Mouse (Mus musculus) gastrocnemius, postnatal 36 days (tissue): ENCODE measurements around the gene Cars. TPM values are rescaled to one million over a fixed set of nuclear protein-coding genes. Genes with fewer than 3 reads are reported as not detected.
"Not testable (repeated sequence)": the region's sequence is repeated elsewhere in the genome, so short reads cannot be mapped to it uniquely, and the experiment has no call there.

Experiments used
- DNase-seq, 2 experiments: peaks; one replicate each; pipeline ENCODE4 v3.0.0; 2022
- intact Hi-C: fragments of 180-260 bp; cut with DNase I; formaldehyde crosslinking; loops from one replicate; pipeline ENCODE4 v1.15.1; 2025
- total RNA-seq, 2 experiments: library from RNA; stranded (reverse); gene quantifications; 2 replicates each; pipeline ENCODE4 v1.2.3; 2021

Cars gene
- total RNA-seq, 2 experiments from 2014 or later = 33.9 to 38.6 TPM

DNA sequence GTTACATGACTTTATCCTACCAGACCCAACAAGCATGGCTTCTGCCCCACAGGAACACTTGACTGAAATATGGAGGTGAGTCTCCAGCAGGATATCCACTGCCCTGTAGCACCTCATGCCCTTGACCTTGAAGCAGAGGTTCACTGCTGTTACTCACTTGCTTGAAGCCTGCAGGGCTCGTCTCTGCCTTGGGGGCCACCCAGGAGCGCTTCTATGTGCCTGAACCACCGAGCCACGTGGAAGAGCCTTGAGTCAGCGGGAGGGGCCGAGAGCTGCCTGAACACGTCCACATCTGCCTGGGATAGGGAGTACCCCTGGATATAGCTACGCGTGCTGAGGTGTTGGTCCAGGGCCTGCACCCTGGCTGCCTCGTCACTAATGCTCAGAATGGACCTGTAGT, 7.6 kb downstream of the Cars start:
- no peak for DNase-seq
- intact Hi-C loops = no loop called here

DNA sequence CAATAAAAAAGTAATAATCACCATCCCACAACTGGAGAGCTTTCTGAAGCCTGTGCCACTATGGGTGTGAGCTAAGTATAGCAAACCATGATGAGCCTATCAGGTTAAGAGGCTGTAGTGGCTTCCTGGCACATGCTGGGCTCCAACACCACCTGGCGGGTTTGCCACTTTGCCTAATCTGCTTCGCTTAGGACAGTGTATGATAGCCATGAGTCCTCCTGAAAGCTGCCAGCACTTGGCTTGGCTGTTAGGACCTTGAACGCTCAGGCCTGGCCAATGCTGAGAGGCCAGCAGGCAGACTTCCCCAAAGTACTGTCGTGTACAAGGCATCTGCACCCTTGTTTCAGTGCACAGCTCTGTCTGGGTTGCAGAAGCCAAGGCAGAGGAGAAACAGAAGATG, 11.9 kb downstream of the Cars start:
- intact Hi-C loops = no loop called here
- peak; percentile 32 to 36 for DNase-seq

DNA sequence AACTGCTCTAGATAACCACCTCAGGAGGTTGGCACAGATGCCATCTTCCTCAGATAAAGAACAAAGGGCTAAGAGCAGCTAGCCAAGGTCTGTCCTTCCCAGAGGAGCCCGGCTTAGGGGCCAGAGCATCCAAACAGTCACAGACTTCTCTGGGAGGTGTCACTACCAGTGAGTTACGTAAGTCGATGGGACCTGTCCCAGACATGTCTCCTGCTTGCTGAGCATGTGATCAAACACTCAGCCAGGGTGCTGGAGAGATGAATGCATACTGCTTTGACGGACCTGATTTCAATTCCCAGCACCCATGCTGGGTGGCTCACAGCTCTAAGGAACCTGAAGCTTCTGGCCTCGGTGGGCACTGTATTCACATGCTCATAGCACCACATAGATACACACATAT, 12.3 kb downstream of the Cars start:
- no peak for DNase-seq
- intact Hi-C loops = no loop called here

DNA sequence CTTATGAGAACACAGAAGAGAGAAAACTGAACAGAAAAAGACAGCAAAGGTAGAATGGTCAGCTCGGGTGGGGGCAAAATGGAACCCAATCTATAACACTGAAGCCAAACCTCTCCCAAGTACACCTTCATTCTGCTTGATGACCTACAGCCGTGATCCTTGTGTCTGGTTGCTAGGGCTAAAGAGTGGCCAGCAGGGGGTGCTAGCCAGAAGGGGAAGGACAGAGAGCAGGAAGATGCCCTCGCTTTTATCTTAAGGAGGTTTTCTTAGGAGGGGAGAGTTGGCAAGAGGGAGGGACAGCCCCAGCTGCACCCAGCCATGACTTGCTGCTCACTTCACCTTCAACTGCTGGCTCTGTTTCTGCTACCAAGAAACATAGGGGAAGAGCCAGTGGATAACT, 15.9 kb downstream of the Cars start:
- intact Hi-C loops = loop anchor here (1.0 to 5.0 kb wide), 2 partner anchors 113 to 178 kb away; no protein-coding TSS in a partner anchor
- peak; percentile 31 to 58 for DNase-seq

DNA sequence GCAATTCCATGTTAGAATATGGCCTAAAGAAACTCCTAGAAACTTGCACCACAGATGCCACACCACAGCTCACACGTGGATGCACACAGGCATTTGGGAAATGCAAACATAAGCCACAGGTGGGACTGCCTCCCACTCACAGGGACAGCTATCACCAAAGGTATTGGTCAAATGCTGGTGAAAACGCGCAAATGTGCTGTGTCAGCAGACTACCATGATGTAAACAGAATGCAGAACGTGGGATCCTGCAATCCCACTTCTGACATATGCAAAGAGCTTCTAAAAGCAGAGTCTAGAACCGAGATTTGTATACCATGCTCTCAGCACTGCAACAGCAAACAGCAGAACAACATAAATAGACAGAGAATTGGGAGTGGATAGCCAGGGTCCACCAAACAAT, 16.9 kb downstream of the Cars start:
- no peak for DNase-seq
- intact Hi-C loops = loop anchor here (5.0 kb wide), 1 partner anchor 179 kb away; no protein-coding TSS in a partner anchor

DNA sequence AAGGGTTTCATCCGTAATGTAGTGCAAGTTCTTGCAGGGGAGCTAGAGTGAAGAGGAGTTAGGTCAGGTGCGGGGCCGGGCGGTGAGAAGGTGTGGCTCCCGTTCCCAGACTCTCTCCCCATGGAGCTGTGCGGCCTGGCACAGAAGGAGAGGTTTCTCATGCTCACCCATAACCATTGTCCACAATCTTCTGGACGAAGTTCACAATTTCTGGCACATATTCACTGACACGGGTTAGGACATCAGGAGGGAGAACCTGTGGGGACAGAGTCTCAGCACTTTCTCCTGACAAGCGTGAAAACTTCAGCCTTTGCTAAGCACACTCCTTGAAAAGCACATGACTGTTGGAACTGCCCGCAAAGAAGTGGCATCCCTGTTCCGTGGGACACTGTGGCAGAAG, 24.1 kb downstream of the Cars start:
- intact Hi-C loops = no loop called here
- DNase-seq = no peak

DNA sequence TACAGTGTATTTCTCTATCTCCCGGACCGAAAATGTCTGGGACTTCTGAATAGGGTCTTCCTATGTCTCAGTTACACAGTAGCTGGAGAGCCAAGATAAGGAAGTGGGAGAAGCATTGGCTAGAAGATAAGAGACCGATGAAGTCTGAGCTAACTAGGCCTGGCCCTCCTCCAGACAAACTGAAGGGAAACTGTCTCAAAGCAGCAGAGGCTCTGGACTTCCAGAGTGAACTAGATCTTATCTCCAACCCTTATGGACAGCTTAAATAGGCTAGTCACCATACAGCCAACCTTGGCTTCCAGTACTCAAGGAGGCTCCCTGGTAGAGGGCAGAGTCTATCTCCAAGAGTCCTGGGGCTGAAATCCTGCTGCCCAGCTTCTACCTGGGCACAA, 34.2 kb downstream of the Cars start:
- DNase-seq = no peak

DNA sequence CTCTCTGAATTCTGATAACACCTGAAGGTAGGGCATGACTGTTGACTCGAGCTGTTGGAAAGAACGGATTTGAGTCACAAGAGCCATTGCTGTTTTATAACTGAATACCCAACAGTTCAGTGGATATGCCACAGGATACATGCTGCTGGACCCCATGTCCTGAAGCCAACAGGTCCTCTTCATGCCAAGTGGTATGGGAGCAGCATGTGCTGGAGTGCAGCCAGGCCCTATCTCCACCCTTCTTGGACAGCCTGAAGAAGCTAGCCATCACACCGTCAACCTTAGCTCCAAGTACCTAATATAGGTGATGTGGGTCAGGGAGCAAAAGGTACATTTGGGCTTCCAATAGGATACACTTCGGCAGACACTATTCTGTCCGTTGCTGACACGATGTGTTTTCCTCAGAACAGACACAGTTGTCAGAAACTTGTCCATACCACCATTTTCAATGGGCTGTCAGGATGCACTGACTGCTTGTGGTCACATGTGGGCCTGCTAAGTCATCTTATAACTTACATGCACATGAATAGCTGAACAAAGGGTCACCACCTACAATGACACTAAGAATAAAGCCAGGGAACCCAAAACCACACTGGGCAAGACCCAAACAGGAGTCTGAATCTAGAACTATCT, 34.8 kb downstream of the Cars start:
- no peak for DNase-seq
- intact Hi-C loops = no loop called here

More for the DNA sequence above, 34.2 kb downstream of the Cars start:
- intact Hi-C loops = no loop called here

DNA sequence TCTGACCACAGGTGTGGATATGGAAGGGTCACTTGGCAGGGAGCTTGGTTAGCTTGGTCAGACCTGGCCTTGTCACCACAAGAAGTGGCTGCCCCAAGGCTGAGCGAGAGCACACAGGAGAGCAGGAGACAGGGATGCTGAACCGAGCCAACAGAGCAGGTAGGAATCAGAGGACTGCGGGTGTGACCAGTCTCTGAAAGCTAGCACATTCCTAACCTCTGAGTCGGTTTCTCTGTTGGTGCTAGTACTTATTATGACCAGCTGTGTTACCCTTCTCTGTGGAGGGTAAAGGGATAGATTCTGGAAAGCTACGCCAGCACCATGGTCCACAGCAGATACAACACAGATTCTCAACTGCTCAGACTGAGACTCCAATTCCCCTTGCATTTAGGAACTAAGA, 36.1 kb downstream of the Cars start:
- no peak for DNase-seq
- intact Hi-C loops = no loop called here

DNA sequence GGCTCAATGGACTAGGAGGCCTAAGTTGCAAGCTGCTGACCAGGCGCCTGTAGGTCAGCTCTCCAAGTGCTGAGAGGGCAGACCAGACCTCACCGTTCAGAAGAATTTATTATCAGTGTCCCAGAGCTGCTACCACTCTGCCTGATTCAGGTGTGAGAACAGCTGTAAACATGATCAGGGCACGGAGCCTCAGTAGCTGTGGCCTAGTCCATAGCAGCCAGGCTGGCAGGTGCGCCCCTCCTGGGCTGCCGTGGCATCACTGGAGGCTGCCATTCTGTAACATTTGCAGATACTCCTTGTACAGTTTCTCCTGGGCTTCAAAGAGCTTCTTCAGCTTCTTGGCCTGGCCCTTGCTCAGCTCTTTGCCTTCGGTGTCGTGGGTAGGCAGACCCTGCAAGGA, 42.3 kb downstream of the Cars start:
- intact Hi-C loops = no loop called here
- no peak for DNase-seq

DNA sequence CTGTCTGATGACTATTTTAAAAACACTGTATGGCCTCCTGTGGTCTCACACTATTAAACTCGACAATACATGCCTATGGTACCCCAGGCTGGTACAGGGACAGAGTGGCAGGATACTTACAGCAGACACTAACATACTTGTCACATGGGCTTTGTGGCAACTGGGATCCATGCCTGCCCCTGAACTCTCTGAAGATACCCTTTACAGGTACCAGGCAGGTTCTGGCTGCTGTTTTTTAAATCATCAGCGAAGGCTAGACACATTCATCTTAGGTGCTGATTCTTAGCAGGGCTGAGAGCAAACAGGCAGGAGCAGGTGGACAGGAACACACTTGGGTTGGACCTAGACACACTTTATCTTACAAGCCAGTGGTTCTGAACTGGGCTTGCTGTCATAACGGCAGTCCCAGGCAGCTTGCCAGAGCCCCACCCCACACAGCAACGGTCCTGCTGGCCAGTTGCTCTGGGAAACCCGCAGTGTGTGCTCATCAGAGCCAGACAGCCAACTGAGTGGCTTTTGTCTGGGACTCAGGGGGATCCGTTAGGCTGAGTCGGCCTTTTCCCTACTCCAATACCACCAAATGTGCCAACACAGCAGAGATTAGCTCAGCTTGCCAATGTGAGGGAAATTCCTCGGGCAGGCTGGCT, 42.8 kb downstream of the Cars start:
- DNase-seq = peak; percentile 37 to 42
- intact Hi-C loops = no loop called here

DNA sequence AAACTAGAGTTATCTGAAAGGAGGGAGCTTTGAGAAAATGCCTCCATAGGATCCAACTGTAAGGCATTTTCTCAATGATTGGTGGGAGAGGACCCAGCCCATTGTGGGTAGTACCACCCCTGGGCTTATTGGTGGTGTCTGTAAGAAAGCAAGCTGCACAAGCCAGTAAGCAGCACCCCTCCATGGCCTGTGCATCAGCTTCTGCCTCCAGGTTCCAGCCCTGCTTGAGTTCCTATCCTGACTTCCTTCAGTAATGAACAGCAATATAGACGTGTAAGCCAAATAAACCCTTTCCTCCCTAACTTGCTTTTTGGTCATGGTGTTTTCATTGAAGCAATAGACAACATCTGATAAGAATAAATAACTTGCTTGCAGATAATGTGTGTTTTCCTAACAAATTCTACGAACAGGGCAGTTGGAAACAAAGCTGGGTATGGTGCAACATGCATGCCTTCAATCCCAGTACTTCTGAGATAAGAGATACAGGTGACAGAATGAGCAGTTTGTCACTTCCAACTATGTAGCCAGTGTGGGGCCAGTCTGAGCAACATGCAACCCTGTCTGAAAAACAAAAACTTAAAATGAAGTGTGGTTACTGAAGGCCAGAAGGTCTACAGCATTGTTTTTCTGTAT, 50.2 kb downstream of the Cars start:
- intact Hi-C loops = no loop called here
- DNase-seq = no peak

DNA sequence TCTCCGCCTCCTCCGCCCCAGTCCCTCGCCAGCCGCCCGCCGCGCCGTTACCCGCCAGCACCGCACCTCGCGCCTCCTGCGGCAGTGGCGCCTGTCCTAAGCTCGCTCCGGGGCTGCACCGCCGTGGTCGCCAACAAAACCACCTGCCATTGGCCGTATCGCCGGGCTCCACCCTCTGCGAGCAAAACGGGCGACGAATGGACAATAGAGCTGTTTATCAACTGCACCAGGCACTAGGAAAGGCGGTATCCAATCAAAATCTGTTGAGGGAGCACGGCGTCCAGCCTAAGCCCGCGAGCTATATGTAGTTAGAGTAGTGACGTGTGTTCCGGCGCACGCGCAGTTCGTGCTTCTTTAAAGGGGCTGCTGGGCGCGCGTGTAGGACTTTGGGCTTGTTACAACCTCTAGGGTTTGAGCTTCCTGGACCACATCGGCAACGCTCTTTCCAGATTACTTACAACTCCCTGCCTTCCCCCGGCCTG, 50.9 kb downstream of the Cars start, which contains the start of gene Nap1l4:
TSS of gene Nap1l4 (minus strand) at position 131 of the 482 bp plus-strand sequence.
- peak; percentile 94 to 100 for DNase-seq
- intact Hi-C loops = no loop called here

DNA sequence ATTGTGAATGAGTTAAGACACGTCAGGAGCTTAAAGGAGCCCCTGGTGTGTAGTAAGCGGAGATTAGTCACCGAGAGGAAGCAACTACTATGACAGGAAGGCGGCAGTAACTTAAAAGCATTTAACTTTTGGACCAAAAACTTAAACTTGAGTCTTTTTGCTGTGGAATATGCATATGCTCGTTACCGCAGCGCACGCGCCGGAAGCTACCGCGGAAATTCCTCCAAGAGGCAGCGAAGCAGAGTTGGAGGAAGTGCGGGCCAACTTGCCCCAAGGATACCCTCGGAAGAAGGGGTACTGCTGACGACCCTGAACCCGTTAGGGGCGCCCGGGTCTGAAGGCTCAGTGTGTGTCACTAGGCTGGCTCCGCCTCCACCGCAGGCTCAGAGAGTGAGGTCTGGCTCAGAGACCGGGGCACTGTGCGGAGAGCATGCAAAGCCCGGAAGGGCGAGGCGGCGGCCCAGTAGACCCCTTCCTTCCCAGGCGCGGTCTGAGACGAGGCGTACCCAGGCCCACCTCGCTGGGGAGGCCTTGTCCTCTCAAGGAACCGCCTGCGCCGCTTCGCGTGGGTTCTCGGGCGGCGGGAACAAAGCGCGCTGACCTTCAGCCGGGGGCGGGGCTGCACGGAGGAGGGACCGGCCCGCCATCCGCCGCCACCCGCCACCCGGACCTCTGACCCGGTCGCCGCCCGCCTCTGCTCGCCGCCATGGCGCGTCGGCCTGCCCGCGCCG, 51.5 kb downstream of the Cars start:
- DNase-seq = no peak
- intact Hi-C loops = no loop called here

DNA sequence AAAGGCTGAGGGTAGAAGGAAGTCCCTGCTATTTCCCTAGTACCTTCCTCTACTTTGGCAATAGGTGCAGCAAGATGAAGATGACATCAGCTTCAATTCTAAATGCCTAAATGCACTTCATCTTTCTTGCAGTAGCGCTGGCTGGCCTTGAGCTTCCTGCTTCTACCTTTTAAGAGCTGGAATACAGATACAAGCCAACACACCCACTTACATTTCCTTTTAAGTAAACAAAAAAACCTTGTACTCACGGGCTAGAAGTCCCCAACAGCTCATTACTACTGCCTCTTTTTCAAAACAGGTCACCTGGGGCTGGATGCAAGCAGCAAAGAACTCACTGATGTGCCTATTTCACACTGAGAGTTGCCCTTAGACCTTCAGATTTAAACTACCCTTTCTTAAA, 53.3 kb downstream of the Cars start:
- intact Hi-C loops = no loop called here
- no peak for DNase-seq

DNA sequence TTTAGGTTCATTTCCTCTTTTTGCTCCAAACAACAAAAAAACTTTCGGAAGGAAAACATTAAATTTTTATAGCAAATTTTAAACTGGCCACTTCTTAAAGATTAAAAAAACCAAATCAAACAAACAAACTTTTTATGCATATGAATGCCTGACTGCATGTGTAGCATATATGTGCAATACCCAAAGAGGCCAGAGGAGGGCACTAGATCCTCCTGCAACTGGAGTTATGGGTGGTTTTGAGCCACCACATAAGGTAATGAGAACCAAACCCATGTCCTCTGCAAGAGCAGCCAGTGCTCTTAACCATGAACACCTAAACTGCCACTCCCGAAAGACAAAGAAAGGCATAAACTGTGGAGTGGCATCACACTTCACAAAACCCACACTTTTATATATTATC, 55.5 kb downstream of the Cars start:
- DNase-seq = no peak
- intact Hi-C loops = no loop called here

DNA sequence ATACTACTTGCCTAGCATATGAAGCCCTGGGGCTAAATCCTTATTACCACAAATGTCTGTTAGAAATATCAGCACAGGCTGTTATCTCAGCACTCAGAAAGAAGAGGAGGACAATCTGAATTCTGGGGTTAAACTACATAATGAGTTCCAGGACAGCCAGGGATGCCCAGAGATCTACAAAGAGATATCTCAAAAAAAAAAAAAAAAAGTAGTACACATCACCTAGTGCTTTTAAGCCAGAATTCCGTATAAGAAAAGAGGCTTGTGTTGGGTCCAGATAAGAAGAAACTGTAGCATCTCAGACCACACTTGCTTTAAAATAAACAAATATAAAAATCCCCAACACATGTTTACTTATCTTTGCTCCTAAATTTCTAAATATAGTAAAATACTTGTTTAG, 61.2 kb downstream of the Cars start:
- no peak for DNase-seq
- intact Hi-C loops = no loop called here

DNA sequence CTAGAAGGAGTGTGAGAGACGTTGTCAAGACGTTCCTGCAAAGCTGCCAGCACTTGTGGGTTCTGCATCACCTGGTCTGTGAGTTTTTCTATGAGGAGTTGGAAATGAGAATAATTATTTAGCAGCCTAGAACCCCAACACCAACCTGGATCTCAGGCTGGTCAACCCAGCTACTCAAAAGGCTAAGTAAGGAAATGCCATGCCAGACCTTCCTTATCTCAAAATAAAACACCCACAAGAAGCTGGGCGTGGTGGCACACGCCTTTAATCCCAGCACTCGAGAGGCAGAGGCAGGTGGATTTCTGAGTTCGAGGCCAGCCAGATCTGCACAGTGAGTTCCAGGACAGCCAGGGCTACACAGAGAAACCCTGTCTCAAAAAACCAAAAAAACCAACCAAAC, 61.7 kb downstream of the Cars start:
- intact Hi-C loops, DNase-seq: not testable (repeated sequence)

DNA sequence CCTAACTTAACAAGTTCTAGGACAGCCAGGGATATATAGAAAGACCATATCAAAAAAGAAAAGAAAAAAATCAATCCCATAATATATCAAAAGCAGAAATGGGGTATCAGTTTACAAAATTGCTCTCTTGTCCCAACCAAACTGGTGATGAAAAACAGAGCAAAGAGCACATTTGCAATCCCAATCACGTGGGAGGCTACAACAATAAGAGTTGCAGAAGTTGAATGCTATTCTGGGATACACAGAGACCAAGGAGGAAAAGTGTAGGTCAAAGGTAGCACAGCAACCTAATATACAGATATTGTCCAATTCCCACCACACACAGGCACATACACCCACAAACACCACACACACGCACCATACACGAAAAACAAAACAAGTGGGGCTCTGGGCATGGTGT, 63.6 kb downstream of the Cars start:
- no peak for DNase-seq
- intact Hi-C loops = no loop called here

DNA sequence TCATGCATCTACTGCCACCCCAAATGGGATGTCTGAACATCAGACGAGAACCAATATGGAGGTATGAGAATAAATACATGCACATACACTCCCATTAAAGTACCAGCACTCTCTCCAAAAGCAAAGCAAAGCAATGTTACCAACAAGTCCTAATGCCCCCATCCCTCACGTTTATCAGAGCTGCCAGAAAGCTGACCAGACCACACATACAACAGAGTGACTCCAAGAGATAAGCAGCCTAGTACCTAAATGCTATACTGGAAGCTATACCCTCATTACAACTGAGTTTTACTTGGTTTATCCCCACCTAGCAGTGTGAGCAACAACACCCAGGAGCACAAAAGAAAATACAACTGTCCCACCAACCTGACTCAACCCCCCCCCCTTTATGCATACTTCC, 66.6 kb downstream of the Cars start:
- no peak for DNase-seq
- intact Hi-C loops = no loop called here

DNA sequence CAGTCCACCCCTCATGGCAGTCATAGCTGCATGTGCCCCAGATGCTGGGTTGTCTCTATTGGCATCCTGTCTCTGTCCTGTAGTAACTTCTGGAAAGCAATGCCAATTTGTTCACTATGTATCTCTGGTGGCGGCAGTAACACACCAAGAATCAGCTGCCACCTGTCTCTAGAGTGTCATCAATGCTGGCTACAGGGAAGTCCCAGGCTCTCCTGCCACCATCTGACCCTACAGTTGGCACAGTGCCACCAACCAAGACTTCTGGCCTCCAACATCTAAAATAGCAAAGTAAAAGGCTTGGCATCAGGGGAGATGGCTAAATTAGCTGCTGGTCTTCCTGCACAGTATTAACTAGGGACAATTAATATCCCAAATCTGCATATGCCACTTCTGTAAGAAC, 67.5 kb downstream of the Cars start:
- intact Hi-C loops = no loop called here
- DNase-seq = peak in 1 of 2 experiments; percentile 26
